Mouse (Mus musculus): ENCODE results near the gene Tent5c.
"Not testable (repeated sequence)": the region's sequence is repeated elsewhere in the genome, so short reads cannot be mapped to it uniquely, and the experiment has no call there.

Tent5c gene

DNA sequence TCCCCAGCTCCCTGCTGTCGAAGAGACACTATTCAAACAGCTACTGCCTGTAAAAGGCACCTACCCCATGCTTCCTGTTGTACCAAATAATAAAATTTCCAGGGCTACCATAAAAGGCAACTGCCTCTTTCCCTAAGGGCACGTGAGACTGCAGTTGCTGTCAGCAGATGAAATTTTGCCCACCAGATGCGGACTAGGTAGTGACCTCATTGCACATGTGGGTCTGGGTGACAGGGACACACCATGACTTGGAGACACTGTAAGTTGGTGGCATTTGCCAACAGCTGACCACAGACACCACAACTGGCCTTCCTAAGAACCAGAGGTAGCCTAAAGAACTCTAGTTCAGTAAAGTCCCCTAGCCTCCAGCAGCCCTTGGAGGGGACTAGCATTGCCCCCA lies 50.0 kb downstream of the Tent5c start:
- DNase-seq (ENCODE audit: low read depth, low spot score): no peak

DNA sequence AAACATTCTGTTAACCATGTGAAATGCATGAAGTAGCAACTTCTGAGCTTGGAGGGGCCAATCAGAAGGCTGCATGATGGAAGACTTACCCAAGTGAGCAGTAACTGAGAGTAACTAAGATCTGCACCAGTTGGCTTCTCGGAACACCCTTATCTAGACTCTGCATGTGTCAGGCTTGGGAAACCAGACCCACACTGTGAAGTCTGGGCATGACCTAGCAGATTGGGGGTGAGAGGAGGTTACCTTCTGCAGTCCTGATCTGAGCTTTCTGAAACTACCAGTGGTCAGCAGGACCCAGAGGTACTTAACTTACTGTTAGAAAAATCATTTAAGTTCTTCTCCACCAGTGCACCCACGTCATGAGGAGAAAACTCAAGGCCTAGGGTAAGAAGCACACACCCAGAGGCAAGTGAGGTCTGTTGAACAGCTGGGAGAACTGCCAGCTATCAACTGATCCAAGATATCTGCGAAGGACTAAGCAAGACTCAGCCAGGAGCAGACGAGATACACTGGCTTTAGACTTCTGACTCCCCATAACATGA lies 50.6 kb downstream of the Tent5c start:
- no peak for DNase-seq (ENCODE audit: low read depth, low spot score)

DNA sequence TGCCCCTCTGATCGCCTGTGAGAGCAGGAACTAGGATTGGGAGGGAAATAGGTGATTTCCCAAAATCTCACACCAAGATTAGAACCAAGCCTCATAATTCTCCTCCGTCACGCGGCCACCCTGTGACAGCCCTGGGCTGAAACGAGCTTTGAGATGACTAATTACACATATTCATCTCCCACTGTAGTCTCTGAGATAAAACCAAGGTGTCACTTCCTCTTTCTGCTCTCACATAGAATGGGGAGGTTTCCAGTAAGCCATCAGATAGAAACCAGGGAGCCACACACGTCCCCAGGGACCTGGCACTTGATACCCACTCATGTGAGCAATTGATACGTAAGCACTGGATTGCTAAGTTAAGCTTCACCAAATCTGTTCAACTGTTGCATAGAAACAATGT lies 52.4 kb downstream of the Tent5c start:
- no peak for DNase-seq (ENCODE audit: low read depth, low spot score)

DNA sequence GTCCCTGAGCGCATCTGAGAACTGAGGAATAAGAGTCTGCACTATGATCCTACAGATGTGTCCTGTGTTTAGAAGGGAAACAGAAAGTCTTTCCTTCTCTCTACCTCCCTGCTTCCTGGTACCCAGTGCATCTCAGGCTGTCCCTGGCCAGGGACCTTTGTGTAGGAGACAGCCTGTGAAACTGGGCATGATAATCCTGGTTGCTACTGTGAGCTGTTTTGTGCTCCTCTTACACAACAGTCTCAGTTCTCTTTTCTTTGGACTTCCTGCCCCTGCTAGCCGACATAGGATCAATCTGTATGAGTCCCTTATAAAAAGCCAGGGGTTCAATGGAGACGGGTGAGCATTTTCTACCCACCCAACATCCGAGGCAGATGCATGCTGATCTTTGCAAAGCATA lies 57.4 kb downstream of the Tent5c start:
- DNase-seq (ENCODE audit: low read depth, low spot score): no peak

DNA sequence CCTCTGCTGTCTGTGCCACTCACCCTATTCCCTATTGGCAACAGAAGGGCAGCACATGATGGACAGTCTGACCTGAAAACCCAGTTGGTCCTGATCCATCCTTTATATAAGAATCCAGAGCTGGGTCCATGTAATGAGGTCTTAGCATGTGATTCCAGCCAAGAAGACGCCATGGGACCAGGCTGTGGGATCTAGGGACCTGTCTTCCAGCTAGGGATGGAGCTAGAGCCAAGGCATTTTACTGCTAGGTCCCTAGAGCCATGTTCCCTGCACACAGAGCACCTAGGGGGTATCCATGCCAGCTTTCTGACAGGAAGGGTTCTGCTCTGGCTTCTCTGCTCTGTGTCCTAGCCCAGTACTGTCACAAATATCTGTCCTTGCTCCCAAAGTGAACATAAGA lies 58.4 kb downstream of the Tent5c start:
- no peak for DNase-seq (ENCODE audit: low read depth, low spot score)

DNA sequence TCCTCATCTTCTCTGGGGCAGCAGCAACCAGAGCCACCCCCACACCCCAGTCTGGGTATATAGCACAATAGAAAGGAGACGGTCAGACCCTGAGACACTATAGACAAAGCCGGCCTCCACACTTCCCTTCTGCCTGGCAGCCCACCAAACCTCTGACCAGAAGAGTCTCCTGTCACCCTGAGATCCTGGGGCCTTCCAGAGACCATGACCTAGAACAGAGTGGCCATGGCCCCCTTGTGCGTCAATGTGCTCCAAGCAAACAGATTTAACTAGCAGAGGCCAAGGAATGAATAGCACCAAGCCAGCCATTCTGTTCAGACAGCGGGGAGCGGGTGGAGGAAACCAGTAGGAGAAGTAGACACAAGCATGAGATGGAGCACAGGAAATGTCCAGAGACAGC lies 59.0 kb downstream of the Tent5c start:
- no peak for DNase-seq (ENCODE audit: low read depth, low spot score)

DNA sequence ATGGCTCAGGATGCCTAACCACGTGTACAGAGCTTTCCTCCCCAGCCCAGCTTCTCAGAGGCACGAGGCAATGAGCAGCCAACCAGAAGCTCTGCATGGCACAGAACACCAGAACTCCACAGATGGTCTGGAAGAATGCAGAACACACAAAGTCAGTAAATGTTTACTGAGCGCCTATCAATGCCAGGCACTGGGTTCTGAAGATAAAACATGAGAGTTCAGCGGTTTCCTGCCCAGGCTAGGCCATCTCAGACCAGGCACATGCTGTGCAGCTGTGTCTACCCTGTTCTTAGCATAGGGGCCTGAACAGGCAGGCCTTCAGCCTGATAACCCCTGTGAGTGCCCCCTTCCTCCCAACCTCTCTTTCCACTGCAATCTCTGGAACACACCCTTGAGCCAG lies 59.5 kb downstream of the Tent5c start:
- DNase-seq (ENCODE audit: low read depth, low spot score): no peak

DNA sequence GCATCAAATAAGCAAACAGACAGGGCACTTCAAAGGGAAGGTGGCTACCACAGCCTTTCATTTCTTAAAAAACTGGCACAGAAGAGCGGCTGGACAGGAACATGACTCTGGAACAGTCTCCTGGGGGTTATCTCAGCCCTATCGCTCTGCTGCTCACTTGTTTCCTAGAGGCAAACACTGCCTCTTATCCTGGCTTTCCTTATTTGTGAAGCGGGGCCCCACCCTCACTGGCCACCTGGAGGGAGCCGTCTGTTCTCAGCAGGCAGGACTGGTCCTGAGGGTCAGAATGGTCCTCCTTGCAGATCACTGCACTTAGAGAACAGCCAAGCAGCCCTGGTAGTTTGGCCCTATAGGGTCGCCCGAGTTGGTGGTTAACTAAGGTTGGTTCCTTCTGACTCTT lies 61.6 kb downstream of the Tent5c start:
- no peak for DNase-seq (ENCODE audit: low read depth, low spot score)

DNA sequence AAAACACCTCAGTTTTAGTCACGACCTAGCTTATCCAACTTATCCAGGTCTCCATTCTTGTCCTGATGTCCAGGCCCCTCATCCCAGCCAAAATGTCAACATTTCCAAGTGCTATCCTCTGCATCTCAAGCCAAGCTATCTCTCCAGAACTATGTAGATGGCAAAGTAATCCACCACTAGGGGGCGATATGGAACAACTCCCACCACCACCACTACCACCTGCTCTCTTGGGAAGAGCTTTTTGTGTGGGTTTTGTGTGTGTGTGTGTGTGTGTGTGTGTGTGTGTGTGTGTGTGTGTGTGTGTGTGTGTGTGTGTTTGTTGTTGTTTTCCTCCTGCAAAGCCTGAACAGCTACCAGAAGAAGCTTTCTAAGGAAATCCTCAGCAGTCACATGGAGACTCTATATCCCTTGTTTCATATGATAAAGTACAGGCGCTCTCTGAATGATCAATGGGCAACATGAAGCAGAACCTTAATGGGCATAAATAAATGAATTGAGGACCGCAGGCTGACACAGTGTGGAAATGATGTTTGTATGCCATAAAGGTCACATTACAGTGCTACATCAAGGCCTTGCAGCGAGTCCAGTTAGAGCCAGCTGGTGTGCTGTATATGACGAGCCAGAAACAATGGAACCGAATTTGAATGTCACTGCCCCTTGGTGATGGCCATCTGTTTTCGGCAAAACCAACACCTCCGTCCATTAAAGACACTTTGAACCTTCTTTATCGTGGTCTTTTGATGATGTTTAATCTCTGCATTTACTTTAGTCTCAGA lies 66.5 kb downstream of the Tent5c start:
- peak; percentile 66 for DNase-seq (ENCODE audit: low read depth, low spot score)

DNA sequence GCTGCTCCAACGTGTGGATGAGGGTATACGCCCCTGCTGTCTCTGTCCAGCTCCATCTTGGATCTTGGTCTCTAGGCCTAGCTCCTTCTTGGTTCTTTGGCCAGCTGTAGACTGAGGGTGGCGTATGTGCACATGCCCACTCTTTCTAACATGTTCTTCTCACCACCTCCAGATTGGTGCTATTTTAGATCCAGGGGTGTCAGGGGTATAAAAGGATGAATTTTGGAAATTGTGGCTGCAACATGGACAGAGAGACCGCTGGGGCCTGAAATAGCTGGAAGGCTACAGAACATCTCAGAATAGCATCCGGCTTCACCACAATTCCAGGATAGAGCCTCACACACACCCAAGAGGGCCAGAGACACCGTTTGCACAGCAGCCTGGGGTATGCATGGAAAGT lies 67.8 kb downstream of the Tent5c start:
- no peak for DNase-seq (ENCODE audit: low read depth, low spot score)

DNA sequence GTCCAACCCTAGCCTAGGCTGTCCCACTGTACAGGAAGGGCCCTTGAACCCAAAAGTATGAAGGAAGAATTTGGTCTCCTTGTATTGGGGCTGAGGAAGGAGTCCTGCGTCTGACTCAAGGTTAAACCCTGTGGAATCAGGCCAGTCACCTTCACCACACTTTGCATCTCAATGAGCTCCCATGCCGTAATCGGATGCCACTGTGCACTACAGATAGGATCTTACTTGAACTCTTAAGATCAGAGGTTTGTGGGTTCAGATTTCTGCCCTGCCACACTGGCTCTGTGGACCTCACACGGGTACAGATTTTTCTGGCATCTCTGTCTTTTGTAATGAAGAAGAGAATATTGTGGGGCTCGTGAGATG lies 68.5 kb downstream of the Tent5c start:
- no peak for DNase-seq (ENCODE audit: low read depth, low spot score)

DNA sequence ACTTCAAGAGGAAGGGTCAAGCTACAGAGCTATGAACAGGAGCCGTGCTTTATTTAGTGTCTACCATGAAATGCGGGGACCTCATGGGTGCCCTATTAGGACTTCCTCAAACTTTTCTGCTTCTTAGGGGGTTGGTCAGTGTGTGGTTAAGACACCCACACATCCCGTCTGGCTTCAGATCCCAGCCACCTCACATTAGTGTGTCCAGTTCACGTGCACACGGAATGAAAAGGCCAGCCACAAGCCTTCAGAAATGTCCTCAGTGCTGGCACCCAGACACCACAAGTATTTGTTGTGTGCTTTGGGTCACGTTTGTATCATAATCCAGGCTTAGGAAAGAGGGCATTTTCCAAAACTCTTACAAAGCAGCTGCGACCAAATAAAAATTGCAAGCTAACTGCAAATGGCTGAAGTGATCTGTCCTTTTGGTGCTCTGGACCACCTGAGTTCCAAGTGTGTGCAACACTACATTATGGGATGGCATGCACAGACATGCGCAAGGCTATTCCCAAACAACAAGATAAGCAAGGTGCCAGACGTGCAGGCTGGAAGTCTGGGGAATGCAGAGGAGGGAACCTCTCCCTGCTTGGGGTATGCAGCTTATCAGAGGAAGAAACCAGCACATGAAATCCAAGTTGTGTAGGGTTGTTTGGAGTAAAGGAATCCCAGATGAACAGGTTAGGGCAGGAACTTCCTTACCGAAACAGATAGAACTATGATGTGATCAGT lies 69.0 kb downstream of the Tent5c start:
- no peak for DNase-seq (ENCODE audit: low read depth, low spot score)

DNA sequence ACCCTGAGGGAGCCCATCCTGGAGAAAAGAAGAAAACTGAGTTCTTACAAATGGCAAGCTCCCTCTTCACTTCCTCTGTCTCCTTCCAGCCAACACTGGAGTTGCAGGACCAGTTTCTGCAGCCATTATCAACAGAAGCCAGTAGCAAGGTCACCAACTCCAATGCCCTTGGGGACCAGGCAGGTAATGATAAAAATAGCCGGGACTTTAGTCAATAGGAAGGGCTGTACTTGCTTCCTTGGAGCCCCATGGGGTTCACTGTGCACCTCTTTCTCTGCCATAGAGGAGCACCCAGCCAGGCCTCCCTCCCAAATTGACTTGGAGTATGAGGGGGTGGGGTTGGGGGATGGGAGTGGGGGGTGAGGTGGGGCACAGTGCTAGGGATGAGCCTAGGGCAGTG lies 70.7 kb downstream of the Tent5c start:
- no peak for DNase-seq (ENCODE audit: low read depth, low spot score)

DNA sequence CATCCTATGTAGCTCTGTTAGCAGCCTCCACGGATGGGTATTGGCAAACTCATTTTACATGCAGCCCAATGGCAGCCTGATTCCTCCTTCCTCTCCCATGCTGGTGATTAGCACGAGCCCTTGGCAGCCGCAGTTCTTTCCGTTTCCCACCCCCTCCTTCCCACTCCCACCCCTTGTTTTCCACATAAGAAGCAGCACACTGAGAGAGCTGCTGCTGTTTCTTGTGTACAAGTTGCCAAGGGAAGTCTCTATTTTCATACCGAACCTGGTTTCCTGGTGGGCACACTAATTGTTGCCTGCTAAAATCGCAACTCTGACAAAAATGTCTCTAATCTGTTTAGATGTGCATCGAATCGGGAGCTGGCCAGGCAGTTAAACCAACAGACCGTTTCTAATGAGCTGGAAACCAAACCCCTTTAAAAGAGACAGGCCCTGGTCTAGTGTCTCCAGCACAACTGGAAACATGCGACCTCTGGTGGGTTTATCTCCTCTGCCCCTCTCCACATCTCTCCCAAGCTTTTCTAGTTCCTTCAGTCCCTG lies 71.3 kb downstream of the Tent5c start:
- no peak for DNase-seq (ENCODE audit: low read depth, low spot score)

DNA sequence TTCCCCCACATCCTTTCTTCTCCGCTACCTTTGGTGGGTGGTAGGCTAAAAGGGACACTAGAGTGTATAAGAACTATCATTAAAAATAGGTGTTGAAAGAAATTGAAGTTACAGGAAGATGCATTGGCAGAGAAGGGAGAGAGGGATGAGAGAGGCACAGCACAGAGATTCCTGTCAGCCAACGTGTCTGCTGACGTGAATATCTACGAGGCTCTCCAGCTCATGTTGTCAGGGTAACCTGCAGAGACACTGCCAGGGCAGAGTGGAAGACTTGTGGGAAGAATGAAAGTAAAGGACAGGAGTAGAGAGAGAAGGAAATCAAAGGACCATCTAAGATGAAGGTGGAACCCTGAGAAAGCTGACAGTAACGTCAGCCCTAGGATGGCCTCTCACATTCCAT lies 73.5 kb downstream of the Tent5c start:
- no peak for DNase-seq (ENCODE audit: low read depth, low spot score)

DNA sequence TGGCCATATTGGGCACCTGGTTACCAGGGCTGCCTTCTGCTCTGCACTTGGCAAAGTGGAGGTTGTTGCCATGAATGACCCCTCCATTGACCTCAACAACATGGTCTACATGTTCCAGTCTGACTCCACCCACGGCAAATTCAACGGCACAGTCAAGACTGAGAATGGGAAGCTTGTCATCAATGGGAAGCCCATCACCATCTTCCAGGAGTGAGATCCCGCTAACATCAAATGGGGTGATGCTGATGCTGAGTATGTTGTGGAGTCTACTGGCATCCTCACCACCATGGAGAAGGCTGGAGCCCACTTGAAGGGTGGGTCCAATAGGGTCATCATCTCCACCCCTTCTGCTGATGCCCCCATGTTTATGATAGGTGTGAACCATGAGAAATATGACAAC lies 75.5 kb downstream of the Tent5c start:
- DNase-seq (ENCODE audit: low read depth, low spot score): not testable (repeated sequence)

DNA sequence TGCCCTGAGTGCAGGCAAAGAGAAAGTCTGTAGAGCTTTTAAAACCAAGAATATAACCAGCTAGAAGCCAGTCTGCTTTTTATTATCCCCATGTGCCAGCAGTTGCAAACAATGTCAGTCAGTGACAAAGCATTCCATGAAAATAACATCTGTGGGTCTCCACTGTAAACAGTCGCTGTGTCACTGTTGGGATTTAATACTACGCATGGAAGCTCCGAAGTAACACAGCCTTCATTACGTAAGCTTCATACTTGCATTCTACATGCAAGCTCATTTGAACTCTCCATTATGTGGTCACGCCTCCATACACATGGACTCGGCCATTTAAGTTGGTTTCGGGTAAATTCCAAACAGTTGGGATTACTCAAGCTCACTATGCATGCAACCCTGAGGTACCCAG lies 77.2 kb downstream of the Tent5c start:
- no peak for DNase-seq (ENCODE audit: low read depth, low spot score)

DNA sequence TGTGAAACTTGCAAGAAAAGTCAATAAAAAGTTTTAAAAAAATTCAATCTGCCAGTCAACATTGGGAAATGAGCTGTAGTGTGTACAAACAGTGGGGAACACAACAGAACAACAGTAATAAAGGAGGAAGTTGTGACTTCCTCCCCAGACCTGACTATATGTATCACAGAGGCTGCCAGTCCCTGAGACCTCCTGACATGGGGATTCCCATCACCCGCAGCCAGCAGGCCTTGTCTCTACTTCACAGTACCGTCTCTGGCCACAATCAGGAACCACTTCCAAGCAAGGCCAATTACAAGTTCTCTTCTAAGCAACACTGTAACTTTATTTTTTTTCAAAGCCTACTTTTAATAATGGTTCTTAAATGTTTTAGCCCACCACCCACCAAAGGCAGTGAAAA lies 79.8 kb downstream of the Tent5c start:
- no peak for DNase-seq (ENCODE audit: low read depth, low spot score)

DNA sequence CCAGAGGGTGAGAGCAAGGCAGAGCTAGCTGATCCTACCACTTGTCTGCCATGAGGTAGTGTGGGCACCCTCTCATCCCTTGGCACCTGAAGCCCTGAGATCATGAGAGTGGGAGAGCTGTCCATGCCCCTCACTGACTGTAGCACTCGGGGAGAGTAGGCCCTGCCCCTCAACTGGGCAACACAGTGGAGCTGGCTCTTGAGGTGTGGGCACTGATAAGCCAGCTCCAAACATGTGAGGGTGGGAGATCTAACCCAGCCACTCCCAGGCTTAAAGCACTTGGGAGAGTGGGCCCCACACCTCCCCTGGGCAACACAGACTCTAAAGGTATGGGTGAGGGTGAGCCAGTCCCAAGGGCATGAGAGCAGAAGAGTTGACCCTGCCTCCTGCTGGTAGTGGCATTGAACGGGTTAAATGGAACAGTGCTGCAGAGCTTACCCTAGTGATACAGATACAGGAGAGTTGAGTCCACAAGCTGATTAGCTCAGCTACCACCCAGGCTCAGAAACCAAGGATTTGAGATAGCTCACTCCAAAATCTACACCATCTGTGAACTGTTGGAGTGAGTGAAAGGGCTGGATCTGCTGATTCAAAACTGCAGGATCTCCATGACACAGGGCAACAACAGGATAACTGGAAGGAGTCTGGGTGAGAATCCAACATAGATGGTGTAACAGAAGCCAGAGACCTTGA lies 80.6 kb downstream of the Tent5c start:
- DNase-seq (ENCODE audit: low read depth, low spot score): no peak

DNA sequence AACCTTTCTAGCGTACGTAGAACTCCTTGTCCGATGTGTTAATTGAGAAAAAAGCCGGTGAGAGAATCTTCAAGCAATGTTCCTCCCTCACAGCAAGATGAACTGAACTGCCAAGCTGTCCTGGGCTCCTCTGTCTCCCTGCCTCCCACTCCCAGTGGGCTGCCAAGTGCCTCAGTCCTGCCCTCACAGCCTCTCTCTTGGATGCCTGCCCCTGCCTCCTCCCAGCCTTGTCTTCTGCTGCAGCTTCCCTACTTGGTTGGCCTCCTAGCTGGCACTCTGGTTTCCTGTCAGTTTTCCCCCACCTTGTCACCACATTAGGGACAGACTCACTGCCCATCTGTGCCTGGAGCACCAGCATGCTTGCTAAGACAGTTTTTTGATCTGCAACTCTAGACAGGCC lies 86.5 kb downstream of the Tent5c start:
- no peak for DNase-seq (ENCODE audit: low read depth, low spot score)

Measured in mesoderm, embryonic 11.5 days (tissue).